Mouse (Mus musculus) hindbrain, embryonic 14.5 days (tissue): ENCODE measurements around the gene Zcwpw1. TPM values are rescaled to one million over a fixed set of nuclear protein-coding genes. Genes with fewer than 3 reads are reported as not detected.

ENCODE experiments used
- ATAC-seq: fragments of 200-750 bp; cut with Nextera tagmentation; 2 replicates; pipeline ENCODE4 v1.8.0; 2017; ENCODE audit warnings: moderate number of reproducible peaks, mild to moderate bottlenecking, moderate TSS enrichment, moderate library complexity; ENCODE audit not compliant: low FRiP score
- DNase-seq: peaks from one replicate; pipeline ENCODE4 v3.0.0-alpha.2; 2015; ENCODE audit warnings: low spot score
- H3K27ac ChIP-seq: fragments of 300-500 bp; sonication (generic); 2 replicates; pipeline ENCODE4 v1.5.1; 2014; ENCODE audit warnings: mild to moderate bottlenecking, moderate library complexity
- H3K27me3 ChIP-seq: fragments of 300-500 bp; sonication (generic); 2 replicates; pipeline ENCODE4 v1.6.1; 2014; ENCODE audit warnings: mild to moderate bottlenecking, low read length, mixed read lengths; ENCODE audit not compliant: control insufficient read depth, insufficient read depth
- H3K36me3 ChIP-seq: fragments of 300-500 bp; sonication (generic); replicated peaks from 2 replicates; pipeline ENCODE4 v1.6.1; 2014; ENCODE audit not compliant: control insufficient read depth, insufficient read depth
- H3K4me1 ChIP-seq: fragments of 300-500 bp; sonication (generic); replicated peaks from 2 replicates; pipeline ENCODE4 v1.6.1; 2014; ENCODE audit warnings: antibody characterized with exemption, low read length, mixed read lengths; ENCODE audit not compliant: control insufficient read depth, insufficient read depth
- H3K4me2 ChIP-seq: fragments of 300-500 bp; sonication (generic); replicated peaks from 2 replicates; pipeline ENCODE4 v1.6.1; 2014; ENCODE audit warnings: mild to moderate bottlenecking, moderate library complexity
- H3K4me3 ChIP-seq: fragments of 300-500 bp; sonication (generic); replicated peaks from 2 replicates; pipeline ENCODE4 v1.5.1; 2014; ENCODE audit warnings: mild to moderate bottlenecking, low read length
- H3K9ac ChIP-seq: fragments of 300-500 bp; sonication (generic); 2 replicates; pipeline ENCODE4 v1.6.1; 2014
- H3K9me3 ChIP-seq: fragments of 300-500 bp; sonication (generic); 2 replicates; pipeline ENCODE4 v1.6.1; 2016; ENCODE audit warnings: low read length; ENCODE audit not compliant: control insufficient read depth
- WGBS: fragments of 180-500 bp; shearing (Covaris S2); extraction: QIAGEN DNeasy Blood & Tissue Kit; methylation state at CpG from one replicate; pipeline ENCODE4 v1.1.7; 2014; 5-methylcytosine and 5-hydroxymethylcytosine counted together
- polyA plus RNA-seq: library from polyadenylated mRNA; unstranded; fragments of >200 nt; fragmentation: Nextera tagmentation; extraction: Ambion mirVana; gene quantifications from 2 replicates; pipeline ENCODE4 v1.2.1, GENCODE M21; 2014

Zcwpw1 gene
- polyA plus RNA-seq, 1 experiment from 2014 or later, result 8.3 TPM

- Histone ChIP-seq H3K9me3 (no peaks in the 10 kb centered on the region), H3K4me3 (no peak overlapping the region), H3K9ac (no peak overlapping the region), H3K4me1 (peaks cover 2% of the 10 kb centered on the region; the same call in 1 of the 2 replicates), H3K27me3 (no peaks in the 10 kb centered on the region), H3K36me3 (no peaks in the 10 kb centered on the region), H3K4me2 (no peak overlapping the region), H3K27ac (no peak overlapping the region)
- DNase-seq (no peak), ATAC-seq (no peak)
- 42% methylated on average over 9 of the region's 9 CpGs for WGBS
Observed at GRCm38 (mm10) chr5:137764609-137765340, 22.8 kb upstream of the Zcwpw1 start.

- Histone ChIP-seq H3K9me3 (no peaks in the 10 kb centered on the region), H3K27me3 (no peaks in the 10 kb centered on the region), H3K4me1 (peaks cover 2% of the 10 kb centered on the region; the same call in 1 of the 2 replicates), H3K36me3 (no peaks in the 10 kb centered on the region), H3K4me3 (no peak overlapping the region), H3K9ac (no peak overlapping the region), H3K4me2 (no peak overlapping the region), H3K27ac (no peak overlapping the region)
- WGBS, result 65% methylated on average over 3 of the region's 3 CpGs
- DNase-seq (peak; percentile 37), ATAC-seq (no peak)
Observed at GRCm38 (mm10) chr5:137766270-137766669, 21.3 kb upstream of the Zcwpw1 start.

- peaks cover 2% of the 10 kb centered on the region; the same call in 1 of the 2 replicates for H3K4me1 ChIP-seq
- H3K27me3 ChIP-seq, result no peaks in the 10 kb centered on the region
- H3K9me3 ChIP-seq, result no peaks in the 10 kb centered on the region
- H3K9ac ChIP-seq, result no peak overlapping the region
- no peaks in the 10 kb centered on the region for H3K36me3 ChIP-seq
- ATAC-seq, result peak; percentile 43; the same call in 1 of the 2 replicates
- no peak overlapping the region for H3K4me3 ChIP-seq
- DNase-seq, result no peak
- no peak overlapping the region for H3K4me2 ChIP-seq
- no peak overlapping the region for H3K27ac ChIP-seq
- 17% methylated on average over 1 of the region's 1 CpGs for WGBS
Observed at GRCm38 (mm10) chr5:137768475-137768874, 19.1 kb upstream of the Zcwpw1 start.

- Histone ChIP-seq H3K4me2 (no peak overlapping the region), H3K27ac (no peak overlapping the region), H3K36me3 (no peaks in the 10 kb centered on the region), H3K9ac (no peak overlapping the region), H3K4me1 (peaks cover 2% of the 10 kb centered on the region; the same call in 1 of the 2 replicates), H3K27me3 (no peaks in the 10 kb centered on the region), H3K9me3 (no peaks in the 10 kb centered on the region), H3K4me3 (no peak overlapping the region)
- DNase-seq, result peak; percentile 77
- ATAC-seq, result no peak
- 44% methylated on average over 2 of the region's 2 CpGs for WGBS
Observed at GRCm38 (mm10) chr5:137770709-137771108, 16.9 kb upstream of the Zcwpw1 start.

GRCm38 (mm10) chr5:137772755-137773154, 14.8 kb upstream of the Zcwpw1 start:
- ATAC-seq (no peak), DNase-seq (no peak)
- no peak overlapping the region for H3K27ac ChIP-seq
- H3K4me3 ChIP-seq, result no peak overlapping the region
- no peaks in the 10 kb centered on the region for H3K9me3 ChIP-seq
- H3K9ac ChIP-seq, result no peak overlapping the region
- H3K27me3 ChIP-seq, result no peaks in the 10 kb centered on the region
- H3K4me2 ChIP-seq, result no peak overlapping the region
- H3K36me3 ChIP-seq, result no peaks in the 10 kb centered on the region
- peaks cover 2% of the 10 kb centered on the region; the same call in 1 of the 2 replicates for H3K4me1 ChIP-seq

GRCm38 (mm10) chr5:137775587-137776290, 11.9 kb upstream of the Zcwpw1 start:
- ATAC-seq (no peak), DNase-seq (no peak)
- H3K9ac ChIP-seq, result no peak overlapping the region
- H3K27ac ChIP-seq, result no peak overlapping the region
- peaks cover 17% of the 10 kb centered on the region for H3K4me1 ChIP-seq
- H3K36me3 ChIP-seq, result peaks cover 8% of the 10 kb centered on the region
- no peaks in the 10 kb centered on the region for H3K27me3 ChIP-seq
- WGBS, result 90% methylated on average over 2 of the region's 2 CpGs
- no peaks in the 10 kb centered on the region for H3K9me3 ChIP-seq
- H3K4me2 ChIP-seq, result no peak overlapping the region
- H3K4me3 ChIP-seq, result no peak overlapping the region

GRCm38 (mm10) chr5:137776408-137776918, 11.1 kb upstream of the Zcwpw1 start:
- 55% methylated on average over 5 of the region's 5 CpGs for WGBS
- no peak for ATAC-seq

GRCm38 (mm10) chr5:137777267-137777845, 10.2 kb upstream of the Zcwpw1 start:
- ATAC-seq (no peak), DNase-seq (no peak)
- Histone ChIP-seq H3K27ac (peak overlapping the region; percentile 92; the same call in 1 of the 2 replicates), H3K4me1 (peaks cover 17% of the 10 kb centered on the region), H3K4me2 (no peak overlapping the region), H3K4me3 (no peak overlapping the region), H3K27me3 (no peaks in the 10 kb centered on the region), H3K9me3 (no peaks in the 10 kb centered on the region), H3K36me3 (peaks cover 23% of the 10 kb centered on the region), H3K9ac (no peak overlapping the region)
- WGBS, result 86% methylated on average over 7 of the region's 7 CpGs

More at GRCm38 (mm10) chr5:137776408-137776918, 11.1 kb upstream of the Zcwpw1 start:
- Histone ChIP-seq H3K4me1 (peaks cover 17% of the 10 kb centered on the region), H3K9me3 (no peaks in the 10 kb centered on the region), H3K27me3 (no peaks in the 10 kb centered on the region), H3K4me2 (no peak overlapping the region), H3K4me3 (no peak overlapping the region), H3K9ac (no peak overlapping the region), H3K27ac (no peak overlapping the region), H3K36me3 (peaks cover 14% of the 10 kb centered on the region)
- no peak for DNase-seq

- H3K27ac ChIP-seq, result peak within 1 kb of the TSS; percentile 92
- H3K27me3 ChIP-seq, result no peaks in the 10 kb centered on the region
- ATAC-seq (peak; percentile 96), DNase-seq (peak; percentile 98)
- H3K4me3 ChIP-seq, result peak within 1 kb of the TSS; percentile 97
- peaks cover 25% of the 10 kb centered on the region for H3K4me1 ChIP-seq
- peak within 1 kb of the TSS; percentile 88 for H3K9ac ChIP-seq
- H3K9me3 ChIP-seq, result no peaks in the 10 kb centered on the region
- H3K4me2 ChIP-seq, result peak within 1 kb of the TSS; percentile 98
- WGBS, result under 1% methylated on average over 31 of the region's 31 CpGs
- peaks cover 36% of the 10 kb centered on the region for H3K36me3 ChIP-seq
Observed at GRCm38 (mm10) chr5:137778635-137779034, 9.0 kb upstream of the Zcwpw1 start, which contains the start of gene Ppp1r35. Ppp1r35 (plus strand) TSS chr5:137778849.
